17 mouse cellular contexts compared by ENCODE assay signal in genomic region chr1:89026040-89026439, GRCm38 (mm10). TPM values are rescaled to one million over a fixed set of nuclear protein-coding genes. Genes with fewer than 3 reads are reported as not detected.
DNase-seq lines count a peak whose midpoint lies in the region; ATAC-seq and TF ChIP-seq lines count a peak whose summit lies in the region.
"Had no signal": no experiment of that assay in that cellular context is flagged by ENCODE, and none has a peak within 500 bp of the region (broad histone marks: within the 10 kb centered on the region; RNA-seq: fewer than 3 reads in every experiment).

No protein-coding gene starts in this region.

- no peak overlapping the region for H3K4me3 ChIP-seq in heart, embryonic 10.5 days
- no peak overlapping the region for H3K4me3 ChIP-seq in heart, embryonic 12.5 days
- no peak overlapping the region for H3K4me3 ChIP-seq in intestine, postnatal 0 days (ENCODE audit: low read depth, low read length)
- H3K4me3 ChIP-seq in kidney, postnatal 0 days (replicated peaks; ENCODE audit: low read depth, low read length) = no peak overlapping the region
- H3K4me3 ChIP-seq in stomach, embryonic 15.5 days (replicated peaks) = no peak overlapping the region
- H3K4me3 ChIP-seq: hindbrain, embryonic 15.5 days; myocyte had no signal

- H3K27me3 ChIP-seq in heart, embryonic 10.5 days (ENCODE audit: insufficient read depth, poor library complexity, severe bottlenecking) = no peaks in the 10 kb centered on the region
- no peaks in the 10 kb centered on the region for H3K27me3 ChIP-seq in heart, embryonic 12.5 days (replicated peaks)
- no peaks in the 10 kb centered on the region for H3K27me3 ChIP-seq in intestine, postnatal 0 days (replicated peaks; ENCODE audit: control insufficient read depth, insufficient read depth, low read length)
- H3K27me3 ChIP-seq in kidney, postnatal 0 days (ENCODE audit: insufficient read depth, low read length) = no peaks in the 10 kb centered on the region
- H3K27me3 ChIP-seq in stomach, embryonic 15.5 days (replicated peaks) = no peaks in the 10 kb centered on the region
- H3K27me3 ChIP-seq: hindbrain, embryonic 15.5 days had no signal

- peaks cover 17% of the 10 kb centered on the region; the same call in 1 of the 2 replicates for H3K4me1 ChIP-seq in heart, embryonic 10.5 days
- peaks cover 9% of the 10 kb centered on the region; the same call in 1 of the 2 replicates for H3K4me1 ChIP-seq in heart, embryonic 12.5 days (replicated peaks)
- peaks cover 6% of the 10 kb centered on the region for H3K4me1 ChIP-seq in intestine, postnatal 0 days (replicated peaks; ENCODE audit: control insufficient read depth, insufficient read depth, low read length)
- H3K4me1 ChIP-seq in kidney, postnatal 0 days (replicated peaks; ENCODE audit: insufficient read depth, low read length) = peaks cover 10% of the 10 kb centered on the region; the same call in 1 of the 2 replicates
- H3K4me1 ChIP-seq in stomach, embryonic 15.5 days = peaks cover 20% of the 10 kb centered on the region

- H3K4me2 ChIP-seq in heart, embryonic 12.5 days = no peak overlapping the region
- H3K4me2 ChIP-seq in intestine, postnatal 0 days (replicated peaks; ENCODE audit: low read depth) = peak overlapping the region; percentile 41
- H3K4me2 ChIP-seq in kidney, postnatal 0 days (ENCODE audit: low read length) = no peak overlapping the region
- no peak overlapping the region for H3K4me2 ChIP-seq in stomach, embryonic 15.5 days
- H3K4me2 ChIP-seq: hindbrain, embryonic 15.5 days had no signal

- TF ChIP-seq CTCF in intestine, postnatal 0 days (IDR thresholded peaks at IDR 0.05; ENCODE audit: low read depth) = no peak
- TF ChIP-seq CTCF in kidney, postnatal 0 days (IDR thresholded peaks at IDR 0.05; ENCODE audit: low read depth) = no peak

- no peaks in the 10 kb centered on the region for H3K9me3 ChIP-seq in heart, embryonic 10.5 days
- no peaks in the 10 kb centered on the region for H3K9me3 ChIP-seq in heart, embryonic 12.5 days (replicated peaks)
- no peaks in the 10 kb centered on the region for H3K9me3 ChIP-seq in intestine, postnatal 0 days (ENCODE audit: control insufficient read depth)
- H3K9me3 ChIP-seq in kidney, postnatal 0 days (replicated peaks; ENCODE audit: low read length) = no peaks in the 10 kb centered on the region
- no peaks in the 10 kb centered on the region for H3K9me3 ChIP-seq in stomach, embryonic 15.5 days
- H3K9me3 ChIP-seq: hindbrain, embryonic 15.5 days had no signal

- 76% methylated on average over 1 of the region's 1 CpGs for WGBS in heart, embryonic 10.5 days
- WGBS in heart, embryonic 12.5 days = 74% methylated on average over 1 of the region's 1 CpGs
- 25% methylated on average over 1 of the region's 1 CpGs for WGBS in intestine, postnatal 0 days
- 71% methylated on average over 1 of the region's 1 CpGs for WGBS in kidney, postnatal 0 days
- 65% methylated on average over 1 of the region's 1 CpGs for WGBS in stomach, embryonic 15.5 days

- H3K36me3 ChIP-seq in heart, embryonic 10.5 days = no peaks in the 10 kb centered on the region
- H3K36me3 ChIP-seq in heart, embryonic 12.5 days = no peaks in the 10 kb centered on the region
- no peaks in the 10 kb centered on the region for H3K36me3 ChIP-seq in intestine, postnatal 0 days (ENCODE audit: control insufficient read depth, insufficient read depth)
- no peaks in the 10 kb centered on the region for H3K36me3 ChIP-seq in kidney, postnatal 0 days (ENCODE audit: insufficient read depth, low read length)
- no peaks in the 10 kb centered on the region for H3K36me3 ChIP-seq in stomach, embryonic 15.5 days
- H3K36me3 ChIP-seq: hindbrain, embryonic 15.5 days had no signal

- no peak for DNase-seq in heart, embryonic 10.5 days (ENCODE audit: low spot score)
- DNase-seq in kidney, postnatal 0 days (ENCODE audit: low spot score) = peak; percentile 46
- DNase-seq in frontal cortex, adult 2 months (ENCODE audit: extremely low spot score in 1 of 2, low spot score in 1 of 2) = no peak
- no peak for DNase-seq in thymus, adult 18-20 months
- DNase-seq: cerebellum, postnatal 25 days; gastrocnemius, postnatal 10 days; layer of hippocampus, adult 9-11 months; lung, postnatal 14 days; right cerebral cortex, adult 18-20 months; thymus, adult 2 months had no signal

- peak overlapping the region; percentile 22; the same call in 1 of the 2 replicates for H3K27ac ChIP-seq in heart, embryonic 10.5 days
- H3K27ac ChIP-seq in heart, embryonic 12.5 days (ENCODE audit: poor library complexity, severe bottlenecking) = no peak overlapping the region
- peak overlapping the region; percentile 76 for H3K27ac ChIP-seq in intestine, postnatal 0 days (ENCODE audit: low read depth, low read length)
- peak overlapping the region; percentile 86 for H3K27ac ChIP-seq in kidney, postnatal 0 days
- H3K27ac ChIP-seq in stomach, embryonic 15.5 days = peak overlapping the region; percentile 70
- H3K27ac ChIP-seq: hindbrain, embryonic 15.5 days had no signal

- ATAC-seq in heart, embryonic 12.5 days (ENCODE audit: insufficient number of reproducible peaks, low FRiP score) = no peak
- ATAC-seq in intestine, postnatal 0 days = peak; percentile 87
- ATAC-seq in kidney, postnatal 0 days (replicated peaks; ENCODE audit: low FRiP score, low read depth) = peak; percentile 88
- ATAC-seq in stomach, embryonic 15.5 days (ENCODE audit: insufficient read depth, low FRiP score, low read depth) = peak; percentile 47
- ATAC-seq in inflammation-experienced regulatory T-cells, adult 6 months = no peak
- ATAC-seq: forebrain, embryonic 16.5 days had no signal

- H3K9ac ChIP-seq in heart, embryonic 12.5 days = no peak overlapping the region
- no peak overlapping the region for H3K9ac ChIP-seq in intestine, postnatal 0 days (ENCODE audit: low read depth, low read length)
- no peak overlapping the region for H3K9ac ChIP-seq in kidney, postnatal 0 days (ENCODE audit: low read depth, low read length)
- no peak overlapping the region for H3K9ac ChIP-seq in stomach, embryonic 15.5 days
- H3K9ac ChIP-seq: hindbrain, embryonic 15.5 days had no signal

RNA-seq across cellular contexts. Expression of gene Sh3bp4, which starts 44.2 kb away (rescaled TPM):
- polyA plus RNA-seq in heart, embryonic 10.5 days (2016; fragmentation: Nextera tagmentation; extraction: Ambion mirVana) = 23.4 and 28.3 TPM in 2 replicates
- polyA plus RNA-seq in heart, embryonic 12.5 days (2016; fragmentation: Nextera tagmentation; extraction: Ambion mirVana) = 25.8 and 28.1 TPM in 2 replicates
- 6.1 and 6.2 TPM in 2 replicates for polyA plus RNA-seq in intestine, postnatal 0 days (2015; fragmentation: Nextera tagmentation; extraction: Ambion mirVana)
- polyA plus RNA-seq in kidney, postnatal 0 days (2015; fragmentation: Nextera tagmentation; extraction: Ambion mirVana) = 22.7 and 24.9 TPM in 2 replicates
- 18.4 and 19.8 TPM in 2 replicates for polyA plus RNA-seq in stomach, embryonic 15.5 days (2015; fragmentation: Nextera tagmentation; extraction: Ambion mirVana)
- polyA plus RNA-seq in inflammation-experienced regulatory T-cells, adult 6 months (2017; shearing (Covaris generic)) = under 1 TPM in 2 of 3 experiments, not detected in 1; 0.11 to 0.17 TPM
- polyA plus RNA-seq in frontal cortex, adult 2 months (2012; rRNA removed) = 17.9 and 20.6 TPM in 2 replicates

Comparison
In these comparisons a context has a peak if more than half of its experiments do, and no peak if none do; other contexts are left out.
1. ATAC-seq: peak in intestine, postnatal 0 days (single experiment), kidney, postnatal 0 days (single experiment) and stomach, embryonic 15.5 days (single experiment); none in heart, embryonic 12.5 days (single experiment) and inflammation-experienced regulatory T-cells, adult 6 months (single experiment).